In the genomic region with DNA sequence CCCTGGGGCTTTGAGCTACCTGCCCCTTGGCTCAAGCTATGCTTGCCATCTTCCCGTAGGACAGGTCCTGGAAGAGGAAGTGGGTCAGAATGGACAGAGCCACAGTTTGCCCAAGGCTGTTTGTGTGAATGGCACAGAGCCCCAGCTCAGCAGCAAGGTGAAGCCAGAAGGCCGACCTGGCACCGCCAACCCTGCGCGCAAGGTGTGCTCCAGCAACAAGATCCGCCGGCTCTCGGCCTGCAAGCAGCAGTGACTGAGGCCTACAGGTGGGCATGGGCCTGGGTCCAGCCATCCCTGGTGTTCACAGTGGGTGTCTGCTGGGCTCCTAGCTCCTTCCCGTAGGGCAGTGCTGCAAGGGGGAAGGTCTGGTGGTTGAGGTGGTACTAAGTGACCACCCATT, we compare ENCODE assay signal across 12 mouse cellular contexts. TPM values are rescaled to one million over a fixed set of nuclear protein-coding genes. Genes with fewer than 3 reads are reported as not detected.
DNase-seq lines count a peak whose midpoint lies in the region; ATAC-seq and TF ChIP-seq lines count a peak whose summit lies in the region.
"Had no signal": no experiment of that assay in that cellular context is flagged by ENCODE, and none has a peak within 500 bp of the region (broad histone marks: within the 10 kb centered on the region; RNA-seq: fewer than 3 reads in every experiment).

No protein-coding gene starts in this region.

- H3K4me2 ChIP-seq in liver, postnatal 0 days (ENCODE audit: low read depth, low read length), result peak overlapping the region; percentile 13; the same call in 1 of the 2 replicates
- H3K4me2 ChIP-seq in liver, embryonic 12.5 days, result no peak overlapping the region
- H3K4me2 ChIP-seq in stomach, postnatal 0 days (replicated peaks; ENCODE audit: low read depth), result no peak overlapping the region

- no peaks in the 10 kb centered on the region for H3K9me3 ChIP-seq in heart, embryonic 10.5 days
- H3K9me3 ChIP-seq in liver, postnatal 0 days (ENCODE audit: low read length), result no peaks in the 10 kb centered on the region
- H3K9me3 ChIP-seq in liver, embryonic 12.5 days (replicated peaks), result no peaks in the 10 kb centered on the region
- H3K9me3 ChIP-seq in stomach, postnatal 0 days (ENCODE audit: control insufficient read depth, low read length), result no peaks in the 10 kb centered on the region

- no peak overlapping the region for H3K9ac ChIP-seq in liver, postnatal 0 days (replicated peaks)
- no peak overlapping the region for H3K9ac ChIP-seq in liver, embryonic 12.5 days
- H3K9ac ChIP-seq in stomach, postnatal 0 days (ENCODE audit: low read length), result no peak overlapping the region
- H3K9ac ChIP-seq: forebrain, postnatal 0 days; liver, embryonic 14.5 days had no signal

- peaks cover 93% of the 10 kb centered on the region for H3K36me3 ChIP-seq in heart, embryonic 10.5 days
- peaks cover 62% of the 10 kb centered on the region for H3K36me3 ChIP-seq in liver, postnatal 0 days (replicated peaks; ENCODE audit: insufficient read depth, low read length)
- peaks cover 86% of the 10 kb centered on the region for H3K36me3 ChIP-seq in liver, embryonic 12.5 days
- H3K36me3 ChIP-seq in stomach, postnatal 0 days (ENCODE audit: control insufficient read depth, insufficient read depth, low read length), result peaks cover 53% of the 10 kb centered on the region

- H3K27me3 ChIP-seq in heart, embryonic 10.5 days (ENCODE audit: insufficient read depth, poor library complexity, severe bottlenecking), result peaks cover 25% of the 10 kb centered on the region
- no peaks in the 10 kb centered on the region for H3K27me3 ChIP-seq in liver, postnatal 0 days (ENCODE audit: insufficient read depth, low read length)
- peaks cover 4% of the 10 kb centered on the region for H3K27me3 ChIP-seq in liver, embryonic 12.5 days (replicated peaks)
- no peaks in the 10 kb centered on the region for H3K27me3 ChIP-seq in stomach, postnatal 0 days (ENCODE audit: control insufficient read depth, insufficient read depth, low read length)

- TF ChIP-seq EP300 in liver, postnatal 0 days (IDR thresholded peaks at IDR 0.05; ENCODE audit: low read depth), result no peak
- no peak for TF ChIP-seq EP300 in stomach, postnatal 0 days (optimal IDR thresholded peaks at IDR 0.05)

- ATAC-seq in liver, postnatal 0 days, result no peak
- ATAC-seq in liver, embryonic 12.5 days, result no peak
- no peak for ATAC-seq in stomach, postnatal 0 days (ENCODE audit: low FRiP score, low TSS enrichment)
- ATAC-seq: forebrain, postnatal 0 days had no signal

- H3K4me1 ChIP-seq in heart, embryonic 10.5 days, result peaks cover 43% of the 10 kb centered on the region
- peaks cover 17% of the 10 kb centered on the region for H3K4me1 ChIP-seq in liver, postnatal 0 days (ENCODE audit: insufficient read depth)
- peaks cover 65% of the 10 kb centered on the region for H3K4me1 ChIP-seq in liver, embryonic 12.5 days
- H3K4me1 ChIP-seq in stomach, postnatal 0 days (replicated peaks; ENCODE audit: control insufficient read depth, insufficient read depth), result no peaks in the 10 kb centered on the region

- DNase-seq in heart, embryonic 10.5 days (ENCODE audit: low spot score), result no peak
- no peak for DNase-seq in heart, postnatal 4 days
- no peak for DNase-seq in liver, postnatal 0 days
- peak; percentile 85 to 89 for DNase-seq in cerebellum, postnatal 25 days
- peak; percentile 24 for DNase-seq in stomach, postnatal 0 days (ENCODE audit: low spot score)
- no peak for DNase-seq in adrenal gland, adult 18-20 months (ENCODE audit: low spot score in 2 of 2)
- no peak for DNase-seq in thymus, postnatal 14 days
- DNase-seq: forebrain, postnatal 0 days; heart, adult 2 months had no signal

- H3K27ac ChIP-seq in heart, embryonic 10.5 days, result no peak overlapping the region
- peak overlapping the region; percentile 66 for H3K27ac ChIP-seq in liver, postnatal 0 days (ENCODE audit: low read depth)
- H3K27ac ChIP-seq in liver, embryonic 12.5 days, result no peak overlapping the region; the same call in 1 of the 2 replicates
- H3K27ac ChIP-seq in stomach, postnatal 0 days (replicated peaks), result no peak overlapping the region
- H3K27ac ChIP-seq: heart, adult 2 months; liver, embryonic 14.5 days; macrophage had no signal

- peak overlapping the region; percentile 22; the same call in 1 of the 2 replicates for H3K4me3 ChIP-seq in heart, embryonic 10.5 days
- H3K4me3 ChIP-seq in liver, postnatal 0 days (ENCODE audit: low read depth, low read length), result no peak overlapping the region
- H3K4me3 ChIP-seq in liver, embryonic 12.5 days, result no peak overlapping the region
- H3K4me3 ChIP-seq in stomach, postnatal 0 days (ENCODE audit: low read depth, low read length), result no peak overlapping the region
- H3K4me3 ChIP-seq: heart, adult 2 months had no signal

- 94% methylated on average over 9 of the region's 9 CpGs for WGBS in heart, embryonic 10.5 days
- 89% methylated on average over 9 of the region's 9 CpGs for WGBS in liver, postnatal 0 days (ENCODE audit: insufficient replicate concordance)
- WGBS in liver, embryonic 12.5 days (ENCODE audit: insufficient replicate concordance), result 92% methylated on average over 9 of the region's 9 CpGs
- WGBS in stomach, postnatal 0 days, result 85% methylated on average over 9 of the region's 9 CpGs

- TF ChIP-seq CTCF in liver, postnatal 0 days (IDR thresholded peaks at IDR 0.05; ENCODE audit: low read depth), result no peak
- no peak for TF ChIP-seq CTCF in stomach, postnatal 0 days (IDR thresholded peaks at IDR 0.05; ENCODE audit: low read depth)

RNA-seq across cellular contexts. Expression of a gene that starts 8.6 kb away (rescaled TPM):
- polyA plus RNA-seq in heart, embryonic 10.5 days (2016; fragmentation: Nextera tagmentation; extraction: Ambion mirVana), result 689 and 872 TPM in 2 replicates
- total RNA-seq in heart, postnatal 4 days (2021), result 1,000 to 10,000 TPM in 1 of 2 experiments, 100 to 1,000 TPM in 1; 966 to 1,003 TPM
- 537 and 576 TPM in 2 replicates for polyA plus RNA-seq in liver, postnatal 0 days (2015; fragmentation: Nextera tagmentation; extraction: Ambion mirVana)
- polyA plus RNA-seq in liver, embryonic 12.5 days (2016; fragmentation: Nextera tagmentation; extraction: Ambion mirVana), result 393 and 419 TPM in 2 replicates
- 679 and 705 TPM in 2 replicates for polyA plus RNA-seq in stomach, postnatal 0 days (2015; fragmentation: Nextera tagmentation; extraction: Ambion mirVana)
- total RNA-seq in adrenal gland, adult 18-20 months (2021), result 1,000 to 10,000 TPM in 1 of 2 experiments, 100 to 1,000 TPM in 1; 593 to 1,133 TPM

RNA-seq across cellular contexts. Expression of a gene that starts 10.8 kb away (rescaled TPM):
- polyA plus RNA-seq in heart, embryonic 10.5 days (2016; fragmentation: Nextera tagmentation; extraction: Ambion mirVana), result 2.0 and 4.0 TPM in 2 replicates
- total RNA-seq in heart, postnatal 4 days (2021), result 1 to 10 TPM; 3.7 to 5.1 TPM
- polyA plus RNA-seq in liver, postnatal 0 days (2015; fragmentation: Nextera tagmentation; extraction: Ambion mirVana), result 0.11 and 0.18 TPM in 2 replicates
- polyA plus RNA-seq in liver, embryonic 12.5 days (2016; fragmentation: Nextera tagmentation; extraction: Ambion mirVana), result 0.94 and 0.96 TPM in 2 replicates
- 4.2 and 4.3 TPM in 2 replicates for polyA plus RNA-seq in stomach, postnatal 0 days (2015; fragmentation: Nextera tagmentation; extraction: Ambion mirVana)
- 100 to 1,000 TPM; 129 to 266 TPM for total RNA-seq in adrenal gland, adult 18-20 months (2021)

RNA-seq across cellular contexts. Expression of a gene that starts 14.2 kb away (rescaled TPM):
- 12.4 and 17.8 TPM in 2 replicates for polyA plus RNA-seq in heart, embryonic 10.5 days (2016; fragmentation: Nextera tagmentation; extraction: Ambion mirVana)
- total RNA-seq in heart, postnatal 4 days (2021), result 10 to 100 TPM; 98.7 to 99.9 TPM
- 9.1 and 11.2 TPM in 2 replicates for polyA plus RNA-seq in liver, postnatal 0 days (2015; fragmentation: Nextera tagmentation; extraction: Ambion mirVana)
- polyA plus RNA-seq in liver, embryonic 12.5 days (2016; fragmentation: Nextera tagmentation; extraction: Ambion mirVana), result 18.6 and 19.8 TPM in 2 replicates
- 10.3 and 11.2 TPM in 2 replicates for polyA plus RNA-seq in stomach, postnatal 0 days (2015; fragmentation: Nextera tagmentation; extraction: Ambion mirVana)
- 100 to 1,000 TPM; 154 to 158 TPM for total RNA-seq in adrenal gland, adult 18-20 months (2021)

RNA-seq across cellular contexts. Expression of a gene that starts 18.2 kb away (rescaled TPM):
- 16.1 and 24.4 TPM in 2 replicates for polyA plus RNA-seq in heart, embryonic 10.5 days (2016; fragmentation: Nextera tagmentation; extraction: Ambion mirVana)
- total RNA-seq in heart, postnatal 4 days (2021), result 100 to 1,000 TPM; 145 to 163 TPM
- 3.0 and 4.3 TPM in 2 replicates for polyA plus RNA-seq in liver, postnatal 0 days (2015; fragmentation: Nextera tagmentation; extraction: Ambion mirVana)
- polyA plus RNA-seq in liver, embryonic 12.5 days (2016; fragmentation: Nextera tagmentation; extraction: Ambion mirVana), result 5.7 and 6.3 TPM in 2 replicates
- 8.5 and 9.6 TPM in 2 replicates for polyA plus RNA-seq in stomach, postnatal 0 days (2015; fragmentation: Nextera tagmentation; extraction: Ambion mirVana)
- 10 to 100 TPM; 64.8 to 82.0 TPM for total RNA-seq in adrenal gland, adult 18-20 months (2021)

RNA-seq across cellular contexts. Expression of a gene that starts 24.5 kb away (rescaled TPM):
- 14.8 and 15.6 TPM in 2 replicates for polyA plus RNA-seq in heart, embryonic 10.5 days (2016; fragmentation: Nextera tagmentation; extraction: Ambion mirVana)
- total RNA-seq in heart, postnatal 4 days (2021), result 10 to 100 TPM; 19.0 to 19.4 TPM
- 7.4 and 8.7 TPM in 2 replicates for polyA plus RNA-seq in liver, postnatal 0 days (2015; fragmentation: Nextera tagmentation; extraction: Ambion mirVana)
- polyA plus RNA-seq in liver, embryonic 12.5 days (2016; fragmentation: Nextera tagmentation; extraction: Ambion mirVana), result 15.0 and 15.4 TPM in 2 replicates
- 10.7 and 11.0 TPM in 2 replicates for polyA plus RNA-seq in stomach, postnatal 0 days (2015; fragmentation: Nextera tagmentation; extraction: Ambion mirVana)
- 10 to 100 TPM; 31.0 to 41.4 TPM for total RNA-seq in adrenal gland, adult 18-20 months (2021)

Comparison
In these comparisons a context has a peak if more than half of its experiments do, and no peak if none do; other contexts are left out.
1. DNase-seq: peak in cerebellum, postnatal 25 days (2 of 2) and stomach, postnatal 0 days (single experiment); none in heart, embryonic 10.5 days (single experiment), heart, postnatal 4 days (single experiment), liver, postnatal 0 days (single experiment), adrenal gland, adult 18-20 months (0 of 2) and thymus, postnatal 14 days (single experiment).